Mouse (Mus musculus): ENCODE data around the gene Fam20c. TPM values are rescaled to one million over a fixed set of nuclear protein-coding genes. Genes with fewer than 3 reads are reported as not detected.

The Fam20c gene
- polyA plus RNA-seq, 1 experiment from 2014 or later: 19.8 TPM

- no peaks in the 10 kb centered on the region for H3K36me3 ChIP-seq
- H3K27me3 ChIP-seq: no peaks in the 10 kb centered on the region
- H3K4me2 ChIP-seq: no peak overlapping the region
- no peak overlapping the region for H3K4me3 ChIP-seq (replicated peaks)
- H3K9ac ChIP-seq: no peak overlapping the region
- no peaks in the 10 kb centered on the region for H3K9me3 ChIP-seq (replicated peaks)
- 47% methylated on average over 13 of the region's 13 CpGs for WGBS
- H3K4me1 ChIP-seq: peaks cover 11% of the 10 kb centered on the region
- H3K27ac ChIP-seq: no peak overlapping the region
- no peak for ATAC-seq (replicated peaks; ENCODE audit: low FRiP score)
Observed at GRCm38 (mm10) chr5:138857811-138858251, 103.5 kb downstream of the Fam20c start.

Other genes starting within 250 kb of the Fam20c start
- gene 1700123K08Rik, start 189.8 kb upstream of the Fam20c start, polyA plus RNA-seq (2015; fragmentation: Nextera tagmentation; extraction: Ambion mirVana): not detected in 2 replicates
- gene Zfp68, start 134.8 kb upstream of the Fam20c start, polyA plus RNA-seq (2015; fragmentation: Nextera tagmentation; extraction: Ambion mirVana): 61.5 and 61.6 TPM in 2 replicates
- gene A430033K04Rik, start 131.7 kb upstream of the Fam20c start, polyA plus RNA-seq (2015; fragmentation: Nextera tagmentation; extraction: Ambion mirVana): 12.5 and 13.7 TPM in 2 replicates
- gene Gm5294, start 65.6 kb downstream of the Fam20c start, polyA plus RNA-seq (2015; fragmentation: Nextera tagmentation; extraction: Ambion mirVana): not detected in 2 replicates
- 52.9 and 55.7 TPM in 2 replicates for gene Pdgfa, start 242.9 kb downstream of the Fam20c start, polyA plus RNA-seq (2015; fragmentation: Nextera tagmentation; extraction: Ambion mirVana)